Mouse (Mus musculus): Measurements from ENCODE around the gene Ttc28.

The Ttc28 gene

DNA sequence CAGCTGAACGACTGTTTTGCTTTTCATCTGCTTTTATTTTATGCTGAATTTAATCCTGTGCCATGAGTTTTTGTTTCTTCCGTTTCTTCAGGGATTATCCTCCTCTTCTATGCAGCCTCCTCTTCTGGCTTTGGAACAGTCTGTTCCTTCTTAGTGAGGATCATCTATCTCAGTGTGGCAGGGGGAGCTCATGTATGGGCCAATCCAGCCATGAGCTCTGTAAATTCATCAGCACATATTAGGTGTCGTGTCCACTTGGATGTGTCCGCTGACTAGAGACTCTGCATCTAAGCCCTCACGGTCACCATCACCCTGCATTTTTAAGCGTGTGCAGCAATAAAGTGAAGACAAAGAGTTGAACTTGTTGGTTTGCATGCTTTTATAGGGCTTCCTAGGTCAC is 128.8 kb downstream of the Ttc28 start:
- no peak for DNase-seq (ENCODE audit: low spot score)

DNA sequence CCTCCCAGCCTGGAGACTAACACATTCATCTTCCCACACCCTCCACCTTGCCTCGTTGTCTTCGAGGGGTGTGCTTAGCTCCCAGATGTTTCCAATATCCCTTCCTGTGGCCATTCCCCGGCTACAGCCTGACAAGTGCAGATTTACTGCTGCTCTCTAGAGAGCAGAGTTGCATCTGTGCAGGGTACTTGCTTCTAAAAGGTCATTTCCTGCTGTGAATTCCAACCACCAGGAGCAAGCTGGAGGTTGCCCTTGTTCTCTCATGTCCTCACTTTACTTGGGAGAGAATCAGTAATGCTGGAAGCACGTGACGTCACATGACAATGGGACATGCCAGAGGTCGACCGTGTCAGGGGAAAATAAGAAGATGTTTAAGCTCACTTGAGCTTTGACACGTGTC is 131.7 kb downstream of the Ttc28 start:
- DNase-seq (ENCODE audit: low spot score) = peak; percentile 88

DNA sequence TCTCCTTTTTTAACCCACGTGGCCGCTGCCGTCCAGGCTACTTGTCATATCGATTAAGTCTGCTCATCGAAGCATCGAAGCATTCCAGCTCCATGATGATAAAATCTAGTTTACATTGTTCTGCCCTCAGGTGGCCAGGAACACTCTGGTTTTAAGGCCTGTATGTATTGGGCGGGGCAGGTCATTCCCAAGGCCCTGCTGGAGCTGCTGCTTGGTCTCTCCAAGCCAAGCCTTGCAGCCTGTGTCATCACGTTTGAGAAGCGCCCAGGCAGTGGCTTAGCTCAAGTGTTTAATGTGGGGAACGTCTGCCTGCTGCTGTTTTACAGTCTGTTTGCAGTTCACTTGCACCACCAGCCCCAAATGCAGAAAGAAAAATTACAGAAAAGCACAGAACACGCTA is 132.5 kb downstream of the Ttc28 start:
- no peak for DNase-seq (ENCODE audit: low spot score)

- DNase-seq (ENCODE audit: low spot score) = no peak
These were observed 133.0 kb downstream of the Ttc28 start for GRCm38 (mm10) chr5:111012587-111012986.

- no peak for DNase-seq (ENCODE audit: low spot score)
These were observed 135.4 kb downstream of the Ttc28 start for GRCm38 (mm10) chr5:111014960-111015359.

GRCm38 (mm10) chr5:111017319-111017718 is 137.7 kb downstream of the Ttc28 start:
- DNase-seq (ENCODE audit: low spot score) = no peak

DNA sequence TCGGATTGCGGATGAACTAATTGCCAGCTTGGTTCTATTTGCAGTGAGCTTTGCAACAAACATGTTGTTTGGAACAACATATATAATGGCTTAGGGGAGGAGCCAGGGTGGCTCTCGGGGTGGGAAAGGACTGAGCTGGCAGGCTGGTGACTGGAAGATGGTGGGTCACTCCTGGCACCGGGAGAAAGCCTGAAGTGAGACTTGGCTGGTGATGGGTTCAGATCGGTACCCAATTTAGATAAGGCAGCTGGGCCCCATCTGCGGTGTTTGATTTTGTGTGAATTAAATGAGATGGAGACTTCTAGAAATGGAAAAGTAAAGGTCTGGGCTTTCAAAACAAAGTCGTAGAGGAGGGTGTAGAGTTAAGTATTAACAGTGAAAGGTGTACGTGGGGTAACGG is 142.7 kb downstream of the Ttc28 start:
- DNase-seq (ENCODE audit: low spot score) = no peak

DNA sequence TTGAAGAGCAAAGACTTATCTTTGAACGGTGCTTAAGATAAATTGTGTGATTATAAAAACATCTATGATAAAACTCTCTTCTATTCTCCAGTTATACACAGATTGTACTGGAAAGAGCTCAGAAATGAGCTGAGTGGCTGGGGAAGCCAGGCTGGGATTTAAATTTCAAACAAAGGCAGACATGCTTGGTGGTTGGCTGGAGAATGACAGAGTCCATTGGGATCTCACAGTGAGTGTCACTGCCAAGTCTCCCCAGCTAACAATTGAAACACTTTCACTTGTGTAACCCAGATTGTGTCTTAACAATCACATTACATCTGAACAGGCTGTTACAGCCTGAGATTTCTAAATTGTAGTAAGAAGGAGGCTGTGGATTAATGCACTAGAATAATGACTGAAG is 143.3 kb downstream of the Ttc28 start:
- DNase-seq (ENCODE audit: low spot score) = no peak

DNA sequence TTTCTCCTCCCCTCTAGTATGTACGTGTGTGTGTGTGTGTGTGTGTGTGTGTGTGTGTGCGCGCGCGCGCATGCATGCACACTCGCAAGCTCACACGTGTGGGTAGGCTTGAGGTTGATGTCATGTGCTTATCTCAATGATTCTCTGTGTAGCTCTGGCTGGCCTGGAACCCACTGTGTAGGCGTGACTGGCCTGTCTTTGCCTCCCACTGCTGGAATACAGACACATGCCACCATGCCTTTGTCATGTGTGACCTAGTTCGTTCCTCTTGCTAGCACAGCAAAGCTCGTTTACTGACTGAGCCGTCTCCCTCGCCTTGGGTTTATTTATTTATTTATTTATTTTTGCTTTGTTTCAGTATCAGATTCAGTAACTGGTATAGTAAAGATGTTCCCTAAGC is 145.0 kb downstream of the Ttc28 start:
- no peak for DNase-seq (ENCODE audit: low spot score)

DNA sequence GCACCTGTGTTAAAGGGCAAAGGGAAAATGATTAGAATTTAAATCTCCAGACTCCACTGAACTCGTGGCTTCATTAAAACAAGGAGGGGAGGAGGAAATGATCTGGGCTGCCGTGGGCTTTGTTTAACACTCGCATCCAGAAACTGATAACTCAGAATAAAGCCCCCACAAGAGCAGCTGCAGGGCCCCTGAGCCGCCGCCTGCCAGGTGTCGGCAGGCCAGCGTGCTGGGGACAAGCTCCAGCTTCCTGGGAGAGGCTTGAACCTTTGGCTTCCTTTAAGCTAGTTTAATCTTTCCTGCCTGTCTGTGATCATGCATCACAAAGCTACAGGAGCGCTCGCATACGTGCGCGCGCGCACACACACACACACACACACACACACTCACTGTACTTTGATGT is 145.9 kb downstream of the Ttc28 start:
- no peak for DNase-seq (ENCODE audit: low spot score)

GRCm38 (mm10) chr5:111026209-111026608 is 146.6 kb downstream of the Ttc28 start:
- no peak for DNase-seq (ENCODE audit: low spot score)

DNA sequence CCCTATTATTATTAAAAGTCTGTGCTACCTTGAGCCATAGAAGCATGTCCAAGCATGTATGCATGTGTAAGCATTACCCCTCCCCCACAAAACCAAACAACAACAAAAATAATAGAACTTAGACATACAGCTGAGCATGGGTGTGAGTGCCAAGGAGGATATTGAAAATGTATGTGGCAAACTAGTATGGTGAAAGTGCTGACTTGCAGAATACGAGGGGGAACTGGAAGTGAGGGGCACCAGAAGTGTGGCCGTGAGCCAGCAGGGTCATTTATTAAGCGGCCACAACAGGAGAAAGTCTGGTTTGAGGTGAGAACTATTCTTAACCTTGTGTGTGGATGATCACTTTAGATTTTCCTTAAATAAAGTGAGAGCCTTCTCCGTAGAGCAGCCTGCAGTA is 148.7 kb downstream of the Ttc28 start:
- DNase-seq (ENCODE audit: low spot score) = no peak

DNA sequence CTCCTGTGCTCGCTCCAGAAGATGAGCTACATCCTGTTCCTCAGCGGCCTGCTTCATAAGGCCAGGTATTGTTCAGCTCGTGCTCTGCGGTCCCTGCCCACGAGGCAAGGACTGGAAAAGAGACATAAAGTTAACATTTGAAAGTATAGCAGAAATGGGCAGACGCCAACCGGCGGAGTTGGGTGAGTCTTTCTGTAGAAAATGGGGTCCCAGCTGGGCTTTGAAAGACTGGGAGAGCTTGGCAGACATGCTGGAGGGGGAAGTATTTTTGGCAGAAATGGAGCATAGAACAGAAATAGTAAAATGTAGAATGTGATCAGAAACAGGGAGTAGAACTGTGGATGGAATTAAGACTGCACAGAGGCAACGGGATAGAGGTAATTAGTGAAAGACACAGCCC is 149.3 kb downstream of the Ttc28 start:
- DNase-seq (ENCODE audit: low spot score) = no peak

DNA sequence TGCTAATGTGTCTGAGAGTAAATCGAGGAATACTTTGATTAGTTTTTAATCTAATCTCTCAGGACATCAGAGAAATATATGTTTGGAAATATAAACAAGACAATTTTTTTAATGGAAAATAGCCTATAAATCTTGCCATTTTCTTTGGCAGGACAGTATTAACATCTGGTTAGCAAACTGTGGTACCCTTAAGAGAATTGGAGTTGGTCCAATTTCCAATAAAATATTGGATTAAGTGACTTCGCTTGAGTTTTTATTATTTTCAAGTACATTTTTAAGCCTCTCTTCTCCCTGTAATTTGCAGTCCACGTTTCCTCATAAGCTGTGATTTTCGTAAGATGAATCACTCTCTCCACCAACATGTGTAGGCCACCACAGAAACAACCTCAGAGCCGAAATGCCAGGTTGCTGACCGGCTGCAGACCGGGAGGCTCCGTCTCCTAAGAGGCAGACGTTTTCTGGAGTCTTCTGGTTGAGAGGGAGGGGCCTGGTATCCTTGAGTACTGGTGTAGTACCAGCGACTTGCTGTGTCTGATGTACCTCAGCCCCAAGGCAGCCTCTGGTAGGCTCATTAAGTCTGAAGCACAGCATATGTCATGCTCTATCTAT is 153.2 kb downstream of the Ttc28 start:
- no peak for DNase-seq (ENCODE audit: low spot score)

GRCm38 (mm10) chr5:111033489-111033888 is 153.9 kb downstream of the Ttc28 start:
- DNase-seq (ENCODE audit: low spot score) = no peak

- DNase-seq (ENCODE audit: low spot score) = no peak
These were observed 157.6 kb downstream of the Ttc28 start for GRCm38 (mm10) chr5:111037123-111037748.

DNA sequence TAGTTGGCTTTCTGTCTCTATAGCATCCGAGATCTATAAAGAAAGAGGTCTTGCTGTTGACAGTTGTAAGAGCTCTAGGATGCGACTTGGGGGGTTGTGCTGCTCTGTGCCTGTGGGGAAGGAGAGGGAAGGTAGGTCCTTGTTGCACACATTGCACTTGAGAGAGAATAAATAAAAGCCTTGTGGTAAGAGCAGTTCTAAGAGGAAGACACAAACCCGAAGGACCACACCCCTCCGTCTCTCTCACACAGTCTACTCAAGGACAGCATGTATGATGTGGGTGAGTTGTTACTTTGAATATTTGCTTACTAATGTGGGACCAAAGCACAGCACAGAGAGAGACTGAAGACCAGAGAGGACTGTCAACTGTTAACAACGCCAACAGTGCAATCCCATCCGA is 160.2 kb downstream of the Ttc28 start:
- DNase-seq (ENCODE audit: low spot score) = no peak

- DNase-seq (ENCODE audit: low spot score) = no peak
These were observed 162.3 kb downstream of the Ttc28 start for GRCm38 (mm10) chr5:111041952-111042351.

GRCm38 (mm10) chr5:111044193-111044592 is 164.6 kb downstream of the Ttc28 start:
- no peak for DNase-seq (ENCODE audit: low spot score)

DNA sequence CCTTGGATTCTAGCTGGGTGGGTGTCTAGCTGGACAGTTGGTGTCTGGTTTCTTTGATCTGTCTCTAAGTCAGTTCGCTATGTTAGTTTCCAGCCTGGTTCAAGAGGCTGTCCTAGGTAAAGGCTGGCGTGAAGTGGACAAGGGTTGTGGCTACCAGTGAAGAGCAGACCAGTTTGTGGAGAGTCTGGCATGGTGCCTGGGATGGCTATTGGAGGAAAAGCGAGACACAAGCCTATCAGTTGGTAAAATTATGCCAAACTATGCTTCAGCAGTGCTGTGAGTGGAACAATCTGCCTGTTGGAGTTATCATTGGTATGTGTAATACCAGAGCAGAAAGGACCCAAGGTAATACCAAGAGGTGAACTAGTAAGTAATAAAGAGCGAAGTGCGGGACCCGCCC is 166.8 kb downstream of the Ttc28 start:
- no peak for DNase-seq (ENCODE audit: low spot score)

GRCm38 (mm10) chr5:111046841-111047476 is 167.4 kb downstream of the Ttc28 start:
- DNase-seq (ENCODE audit: low spot score) = no peak

DNA sequence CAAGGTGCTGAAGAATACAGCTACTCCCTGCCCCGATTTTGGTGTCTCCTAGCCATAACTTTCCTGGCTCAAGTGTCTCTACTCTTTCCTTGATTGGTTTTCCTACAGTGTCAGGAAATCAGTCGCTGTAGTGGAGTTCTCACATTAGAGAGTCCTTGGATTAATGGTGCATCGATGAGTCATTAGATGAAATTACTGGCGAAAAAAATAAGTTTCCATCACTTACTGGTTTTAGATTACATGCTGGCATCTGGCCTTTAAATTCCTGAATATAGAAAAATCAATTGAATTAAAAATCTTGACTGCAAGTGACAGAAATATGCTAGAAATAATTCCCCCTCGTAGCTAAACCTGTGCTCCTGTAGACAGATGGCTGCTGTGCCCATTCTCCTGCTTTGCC is 168.4 kb downstream of the Ttc28 start:
- no peak for DNase-seq (ENCODE audit: low spot score)

GRCm38 (mm10) chr5:111049584-111049983 is 170.0 kb downstream of the Ttc28 start:
- no peak for DNase-seq (ENCODE audit: low spot score)

- DNase-seq (ENCODE audit: low spot score) = no peak
These were observed 170.5 kb downstream of the Ttc28 start for GRCm38 (mm10) chr5:111050135-111050534.

All from embryo, embryonic 10 days (tissue).